Mouse (Mus musculus) heart, embryonic 15.5 days (tissue): ENCODE results near the gene Psmb8. TPM values are rescaled to one million over a fixed set of nuclear protein-coding genes. Genes with fewer than 3 reads are reported as not detected.

ENCODE experiments used
- ATAC-seq: fragments of 200-750 bp; cut with Nextera tagmentation; replicated peaks from 2 replicates; pipeline ENCODE4 v1.8.0; 2017; ENCODE audit warnings: low read depth, moderate TSS enrichment; ENCODE audit not compliant: insufficient number of reproducible peaks, insufficient read depth, low FRiP score
- H3K27ac ChIP-seq: fragments of 300-500 bp; sonication (generic); 2 replicates; pipeline ENCODE4 v1.5.1; 2015; ENCODE audit warnings: mild to moderate bottlenecking, inconsistent platforms
- H3K27me3 ChIP-seq: fragments of 300-500 bp; sonication (generic); 2 replicates; pipeline ENCODE4 v1.6.1; 2015; ENCODE audit warnings: inconsistent platforms
- H3K36me3 ChIP-seq: fragments of 300-500 bp; sonication (generic); 2 replicates; pipeline ENCODE4 v1.6.1; 2015; ENCODE audit warnings: mild to moderate bottlenecking, inconsistent platforms
- H3K4me1 ChIP-seq: fragments of 300-500 bp; sonication (generic); replicated peaks from 2 replicates; pipeline ENCODE4 v1.6.1; 2015; ENCODE audit warnings: inconsistent platforms
- H3K4me2 ChIP-seq: fragments of 300-500 bp; sonication (generic); 2 replicates; pipeline ENCODE4 v1.6.1; 2015; ENCODE audit warnings: inconsistent platforms, mild to moderate bottlenecking, moderate library complexity
- H3K4me3 ChIP-seq: fragments of 300-500 bp; sonication (generic); 2 replicates; pipeline ENCODE4 v1.5.1; 2015; ENCODE audit warnings: mild to moderate bottlenecking, inconsistent platforms
- H3K9ac ChIP-seq: fragments of 300-500 bp; sonication (generic); 2 replicates; pipeline ENCODE4 v1.6.1; 2015; ENCODE audit warnings: mild to moderate bottlenecking, inconsistent platforms
- H3K9me3 ChIP-seq: fragments of 300-500 bp; sonication (generic); replicated peaks from 2 replicates; pipeline ENCODE4 v1.6.1; 2016; ENCODE audit warnings: inconsistent platforms
- WGBS: fragments of 180-500 bp; shearing (Covaris S2); methylation state at CpG from one replicate; pipeline ENCODE4 v1.1.7; 2015; ENCODE audit warnings: mixed read lengths; 5-methylcytosine and 5-hydroxymethylcytosine counted together
- polyA plus RNA-seq: library from polyadenylated mRNA; unstranded; fragments of >200 nt; fragmentation: Nextera tagmentation; extraction: Ambion mirVana; gene quantifications from 2 replicates; pipeline ENCODE4 v1.2.1, GENCODE M21; 2015

Psmb8 gene
- polyA plus RNA-seq, 1 experiment from 2014 or later = 6.3 TPM

DNA sequence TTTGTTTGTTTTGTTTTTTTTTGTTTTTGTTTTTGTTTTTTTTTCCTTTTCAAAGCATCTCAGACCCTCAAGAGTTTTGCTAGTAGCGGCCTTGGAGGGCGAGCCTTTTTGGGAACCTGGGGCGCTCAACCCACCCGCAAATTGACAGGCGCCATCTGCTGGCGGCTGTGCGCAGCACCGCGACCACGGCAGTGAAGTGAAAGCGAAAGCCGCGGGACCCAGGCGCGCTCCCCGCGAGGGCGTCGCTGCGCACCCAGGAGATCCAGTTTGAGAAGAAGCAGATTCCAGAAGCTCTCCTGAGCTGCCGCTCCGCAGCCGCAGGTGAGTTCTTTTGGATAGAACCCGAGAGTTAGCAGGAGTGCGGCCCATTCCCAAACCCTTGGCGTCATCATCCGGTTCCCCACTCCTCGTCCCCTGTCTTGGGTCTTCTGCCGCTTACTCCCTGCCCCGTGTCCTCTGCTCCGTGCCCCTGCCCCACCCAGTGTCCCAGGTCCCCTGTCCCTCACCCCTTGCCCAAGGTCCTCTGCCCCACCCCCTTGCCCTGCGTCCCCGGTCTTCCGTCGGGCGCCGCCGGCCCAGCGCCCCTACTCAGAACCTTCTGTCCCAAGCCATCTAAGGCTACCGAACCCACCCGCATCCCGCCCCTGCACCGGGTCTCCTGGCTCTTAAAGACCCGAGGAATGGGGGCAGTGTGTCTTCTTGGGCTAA, 6.9 kb downstream of the Psmb8 start:
- ATAC-seq = peak; percentile 59
- Histone ChIP-seq H3K9ac (peak overlapping the region; percentile 79), H3K9me3 (no peaks in the 10 kb centered on the region), H3K27me3 (peaks cover 60% of the 10 kb centered on the region), H3K27ac (no peak overlapping the region), H3K36me3 (no peaks in the 10 kb centered on the region), H3K4me2 (peak overlapping the region; percentile 98), H3K4me3 (peak overlapping the region; percentile 93), H3K4me1 (peaks cover 11% of the 10 kb centered on the region)
- WGBS = under 1% methylated on average over 44 of the region's 44 CpGs

DNA sequence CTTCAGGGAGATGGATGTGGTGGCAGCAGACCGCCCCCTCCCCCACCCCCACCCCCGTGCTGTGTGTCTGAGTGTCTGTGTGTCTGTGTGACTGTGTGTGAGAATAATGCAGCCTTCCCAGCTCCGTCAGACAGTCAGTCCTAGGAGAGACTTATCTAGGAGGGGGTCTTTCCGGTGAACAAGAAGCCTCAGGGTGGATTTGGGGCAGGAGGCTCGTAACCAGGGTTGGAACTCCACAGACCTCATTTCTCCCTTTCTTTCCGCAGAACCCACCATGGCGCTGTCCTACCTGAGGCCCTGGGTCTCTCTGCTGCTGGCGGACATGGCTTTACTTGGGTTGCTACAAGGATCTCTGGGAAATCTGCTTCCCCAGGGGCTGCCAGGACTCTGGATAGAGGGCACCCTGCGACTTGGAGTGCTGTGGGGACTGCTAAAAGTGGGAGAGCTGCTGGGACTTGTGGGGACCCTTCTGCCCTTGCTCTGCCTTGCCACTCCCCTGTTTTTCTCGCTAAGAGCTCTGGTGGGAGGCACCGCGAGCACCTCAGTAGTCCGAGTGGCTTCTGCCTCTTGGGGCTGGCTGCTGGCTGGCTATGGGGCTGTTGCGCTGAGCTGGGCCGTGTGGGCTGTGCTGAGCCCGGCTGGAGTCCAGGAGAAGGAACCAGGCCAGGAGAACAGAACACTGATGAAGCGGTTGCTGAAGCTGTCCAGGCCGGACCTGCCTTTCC, 7.7 kb downstream of the Psmb8 start:
- Histone ChIP-seq H3K9ac (peak overlapping the region; percentile 79), H3K27ac (peak overlapping the region; percentile 16; the same call in 1 of the 2 replicates), H3K27me3 (peaks cover 61% of the 10 kb centered on the region), H3K4me3 (peak overlapping the region; percentile 93), H3K4me1 (peaks cover 11% of the 10 kb centered on the region), H3K4me2 (peak overlapping the region; percentile 98), H3K9me3 (no peaks in the 10 kb centered on the region), H3K36me3 (no peaks in the 10 kb centered on the region)
- WGBS = 15% methylated on average over 18 of the region's 18 CpGs
- peak; percentile 23 for ATAC-seq

DNA sequence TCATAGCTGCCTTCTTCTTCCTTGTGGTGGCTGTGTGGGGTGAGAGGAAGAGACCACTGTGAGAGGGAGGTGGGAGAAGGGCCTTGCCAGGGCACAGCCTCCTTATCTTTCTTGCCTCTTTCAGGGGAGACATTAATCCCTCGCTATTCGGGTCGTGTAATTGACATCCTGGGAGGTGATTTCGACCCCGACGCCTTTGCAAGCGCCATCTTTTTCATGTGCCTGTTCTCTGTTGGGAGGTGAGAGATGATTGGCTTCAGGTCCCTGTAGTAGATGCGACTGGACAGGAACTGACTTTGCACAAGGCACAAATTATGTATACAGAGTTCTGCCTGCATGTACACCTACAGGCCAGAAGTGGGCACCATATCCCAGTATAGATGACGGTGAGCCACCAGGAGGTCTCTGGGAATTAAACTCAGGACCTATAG, 8.2 kb downstream of the Psmb8 start:
- WGBS = 14% methylated on average over 9 of the region's 9 CpGs
- Histone ChIP-seq H3K4me3 (peak overlapping the region; percentile 93), H3K27me3 (peaks cover 58% of the 10 kb centered on the region), H3K4me1 (peaks cover 11% of the 10 kb centered on the region), H3K36me3 (no peaks in the 10 kb centered on the region), H3K9me3 (no peaks in the 10 kb centered on the region), H3K4me2 (peak overlapping the region; percentile 98), H3K27ac (peak overlapping the region; percentile 16; the same call in 1 of the 2 replicates), H3K9ac (peak overlapping the region; percentile 79; the same call in 1 of the 2 replicates)
- ATAC-seq = no peak

GRCm38 (mm10) chr17:34206731-34207130, 9.2 kb downstream of the Psmb8 start:
- H3K27ac ChIP-seq = no peak overlapping the region
- no peak overlapping the region for H3K9ac ChIP-seq
- H3K36me3 ChIP-seq = no peaks in the 10 kb centered on the region
- peaks cover 58% of the 10 kb centered on the region for H3K27me3 ChIP-seq
- peaks cover 11% of the 10 kb centered on the region for H3K4me1 ChIP-seq
- no peak overlapping the region for H3K4me2 ChIP-seq
- no peaks in the 10 kb centered on the region for H3K9me3 ChIP-seq
- ATAC-seq = no peak
- 83% methylated on average over 5 of the region's 5 CpGs for WGBS
- H3K4me3 ChIP-seq = no peak overlapping the region

DNA sequence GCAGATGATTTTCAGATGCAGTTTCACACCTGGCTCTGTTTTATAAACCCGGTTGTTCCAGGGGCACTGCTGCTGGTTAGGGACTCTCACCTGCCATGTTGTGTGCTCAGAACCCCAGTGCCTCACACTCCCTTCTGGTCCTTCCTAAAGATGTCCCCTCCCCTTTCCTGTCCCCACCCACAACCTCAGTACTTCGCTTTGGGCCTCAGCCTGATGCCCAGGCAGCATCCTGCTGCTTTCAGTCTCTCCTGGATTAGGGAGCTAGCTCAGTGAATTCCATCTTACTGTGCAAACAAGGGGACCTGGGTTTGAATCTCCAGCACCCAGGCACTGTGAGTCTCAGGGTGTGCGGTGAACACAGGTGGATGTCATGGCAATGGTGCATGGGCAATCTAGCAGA, 9.9 kb downstream of the Psmb8 start:
- 56% methylated on average over 3 of the region's 3 CpGs for WGBS
- peaks cover 65% of the 10 kb centered on the region for H3K27me3 ChIP-seq
- no peak overlapping the region for H3K27ac ChIP-seq
- no peak overlapping the region for H3K4me3 ChIP-seq
- no peaks in the 10 kb centered on the region for H3K36me3 ChIP-seq
- no peak overlapping the region for H3K9ac ChIP-seq
- no peak for ATAC-seq
- no peaks in the 10 kb centered on the region for H3K9me3 ChIP-seq
- H3K4me2 ChIP-seq = no peak overlapping the region
- peaks cover 11% of the 10 kb centered on the region for H3K4me1 ChIP-seq

GRCm38 (mm10) chr17:34207866-34208265, 10.3 kb downstream of the Psmb8 start:
- Histone ChIP-seq H3K9ac (no peak overlapping the region), H3K9me3 (no peaks in the 10 kb centered on the region), H3K4me1 (peaks cover 11% of the 10 kb centered on the region), H3K27me3 (peaks cover 69% of the 10 kb centered on the region), H3K4me3 (no peak overlapping the region), H3K27ac (no peak overlapping the region), H3K36me3 (no peaks in the 10 kb centered on the region), H3K4me2 (no peak overlapping the region)
- WGBS = 95% methylated on average over 9 of the region's 9 CpGs
- no peak for ATAC-seq

DNA sequence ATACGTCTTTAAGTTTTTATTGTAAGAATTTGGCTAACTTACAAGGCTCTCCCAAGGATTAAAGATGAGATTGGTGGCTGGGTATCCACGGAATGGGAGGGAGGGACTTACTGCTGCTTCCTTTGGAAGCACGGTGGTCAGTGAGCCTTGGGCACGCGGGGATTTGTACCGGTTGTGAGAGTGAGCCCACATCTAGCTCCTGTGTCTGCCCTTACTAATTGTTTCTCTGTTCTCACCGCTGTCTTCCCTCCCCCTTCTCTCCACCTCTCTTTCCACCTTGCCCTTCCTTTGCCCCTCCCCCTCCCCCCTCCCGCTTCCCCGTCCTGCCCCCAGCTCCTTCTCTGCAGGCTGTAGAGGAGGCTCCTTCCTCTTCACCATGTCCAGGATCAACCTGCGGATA, 10.9 kb downstream of the Psmb8 start:
- Histone ChIP-seq H3K4me1 (peaks cover 11% of the 10 kb centered on the region), H3K27ac (no peak overlapping the region), H3K27me3 (peaks cover 69% of the 10 kb centered on the region), H3K4me2 (no peak overlapping the region), H3K4me3 (no peak overlapping the region), H3K9me3 (no peaks in the 10 kb centered on the region), H3K36me3 (no peaks in the 10 kb centered on the region), H3K9ac (no peak overlapping the region)
- no peak for ATAC-seq
- WGBS = 20% methylated on average over 10 of the region's 10 CpGs

GRCm38 (mm10) chr17:34209680-34210079, 12.2 kb downstream of the Psmb8 start:
- H3K36me3 ChIP-seq = no peaks in the 10 kb centered on the region
- H3K4me3 ChIP-seq = no peak overlapping the region
- H3K9ac ChIP-seq = no peak overlapping the region
- H3K4me2 ChIP-seq = no peak overlapping the region
- no peak for ATAC-seq
- WGBS = 42% methylated on average over 3 of the region's 3 CpGs
- H3K27ac ChIP-seq = no peak overlapping the region
- H3K4me1 ChIP-seq = peaks cover 11% of the 10 kb centered on the region
- no peaks in the 10 kb centered on the region for H3K9me3 ChIP-seq
- H3K27me3 ChIP-seq = peaks cover 77% of the 10 kb centered on the region

- no peak overlapping the region for H3K27ac ChIP-seq
- H3K9me3 ChIP-seq = no peaks in the 10 kb centered on the region
- H3K4me2 ChIP-seq = no peak overlapping the region
- WGBS = 57% methylated on average over 3 of the region's 3 CpGs
- no peak overlapping the region for H3K4me3 ChIP-seq
- peaks cover 3% of the 10 kb centered on the region for H3K4me1 ChIP-seq
- no peak overlapping the region for H3K9ac ChIP-seq
- no peaks in the 10 kb centered on the region for H3K36me3 ChIP-seq
- no peak for ATAC-seq
- H3K27me3 ChIP-seq = peaks cover 79% of the 10 kb centered on the region
Observed at GRCm38 (mm10) chr17:34210599-34210998, 13.1 kb downstream of the Psmb8 start.

- no peak for ATAC-seq
- H3K27ac ChIP-seq = no peak overlapping the region
Observed at GRCm38 (mm10) chr17:34211746-34212365, 14.3 kb downstream of the Psmb8 start.

GRCm38 (mm10) chr17:34213936-34214335, 16.4 kb downstream of the Psmb8 start:
- no peak overlapping the region for H3K9ac ChIP-seq

More at GRCm38 (mm10) chr17:34211746-34212365, 14.3 kb downstream of the Psmb8 start:
- Histone ChIP-seq H3K4me3 (no peak overlapping the region), H3K36me3 (no peaks in the 10 kb centered on the region), H3K9ac (no peak overlapping the region), H3K9me3 (no peaks in the 10 kb centered on the region), H3K27me3 (peaks cover 73% of the 10 kb centered on the region), H3K4me2 (no peak overlapping the region), H3K4me1 (no peaks in the 10 kb centered on the region)
- WGBS = 21% methylated on average over 23 of the region's 23 CpGs

More at GRCm38 (mm10) chr17:34213936-34214335, 16.4 kb downstream of the Psmb8 start:
- WGBS = 47% methylated on average over 21 of the region's 21 CpGs
- no peak overlapping the region for H3K27ac ChIP-seq
- peaks cover 1% of the 10 kb centered on the region; the same call in 1 of the 2 replicates for H3K9me3 ChIP-seq
- no peak for ATAC-seq
- no peak overlapping the region for H3K4me3 ChIP-seq
- H3K36me3 ChIP-seq = no peaks in the 10 kb centered on the region
- H3K27me3 ChIP-seq = peaks cover 58% of the 10 kb centered on the region
- H3K4me1 ChIP-seq = no peaks in the 10 kb centered on the region
- H3K4me2 ChIP-seq = no peak overlapping the region
